Mouse (Mus musculus) stomach, embryonic 15.5 days (tissue): ENCODE measurements around the gene Mrpl1. TPM values are rescaled to one million over a fixed set of nuclear protein-coding genes. Genes with fewer than 3 reads are reported as not detected.

Experiments
- ATAC-seq: fragments of 200-750 bp; cut with Nextera tagmentation; 2 replicates; pipeline ENCODE4 v1.8.0; 2017; ENCODE audit warnings: low read depth, moderate number of reproducible peaks, moderate TSS enrichment; ENCODE audit not compliant: insufficient read depth, low FRiP score
- H3K27ac ChIP-seq: fragments of 300-500 bp; sonication (generic); 2 replicates; pipeline ENCODE4 v1.5.1; 2015; ENCODE audit warnings: mild to moderate bottlenecking, inconsistent platforms
- H3K27me3 ChIP-seq: fragments of 300-500 bp; sonication (generic); replicated peaks from 2 replicates; pipeline ENCODE4 v1.6.1; 2015; ENCODE audit warnings: inconsistent platforms
- H3K36me3 ChIP-seq: fragments of 300-500 bp; sonication (generic); 2 replicates; pipeline ENCODE4 v1.6.1; 2015; ENCODE audit warnings: inconsistent platforms
- H3K4me1 ChIP-seq: fragments of 300-500 bp; sonication (generic); 2 replicates; pipeline ENCODE4 v1.6.1; 2015; ENCODE audit warnings: inconsistent platforms
- H3K4me2 ChIP-seq: fragments of 300-500 bp; sonication (generic); 2 replicates; pipeline ENCODE4 v1.6.1; 2015; ENCODE audit warnings: mild to moderate bottlenecking, inconsistent platforms
- H3K4me3 ChIP-seq: fragments of 300-500 bp; sonication (generic); replicated peaks from 2 replicates; pipeline ENCODE4 v1.5.1; 2015; ENCODE audit warnings: inconsistent platforms
- H3K9ac ChIP-seq: fragments of 300-500 bp; sonication (generic); 2 replicates; pipeline ENCODE4 v1.6.1; 2015; ENCODE audit warnings: inconsistent platforms
- H3K9me3 ChIP-seq: fragments of 300-500 bp; sonication (generic); 2 replicates; pipeline ENCODE4 v1.6.1; 2016; ENCODE audit warnings: inconsistent platforms
- WGBS: fragments of 180-500 bp; shearing (Covaris S2); methylation state at CpG from one replicate; pipeline ENCODE4 v1.1.7; 2015; 5-methylcytosine and 5-hydroxymethylcytosine counted together
- polyA plus RNA-seq: library from polyadenylated mRNA; unstranded; fragments of >200 nt; fragmentation: Nextera tagmentation; extraction: Ambion mirVana; gene quantifications from 2 replicates; pipeline ENCODE4 v1.2.1, GENCODE M21; 2015

Gene Mrpl1
- 21.4 and 24.1 TPM in 2 replicates for polyA plus RNA-seq

DNA sequence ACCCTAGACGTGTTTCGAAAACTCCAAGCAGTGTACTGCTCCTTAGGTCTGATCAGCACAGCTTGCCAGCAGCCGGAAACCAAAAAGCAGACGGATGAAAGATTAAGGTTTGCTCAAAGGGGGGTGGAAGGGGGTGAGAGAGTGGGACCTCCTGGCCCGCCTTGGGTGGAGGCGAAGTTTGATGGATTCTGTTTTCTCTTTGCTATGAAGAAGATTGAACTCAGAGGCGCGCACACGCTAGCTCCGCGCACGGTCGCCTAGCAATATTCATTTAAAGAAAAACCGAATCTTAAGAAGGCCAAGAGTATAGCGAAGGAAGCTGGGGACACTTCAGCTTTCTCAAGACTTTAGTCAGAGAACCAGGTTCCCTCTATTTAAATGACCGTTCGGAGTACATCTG is at the start of gene Mrpl1:
Gene Mrpl1 (plus strand): TSS at position 35 of the 400 bp plus-strand sequence.
- Histone ChIP-seq H3K27ac (peak within 1 kb of the TSS; percentile 90), H3K4me3 (peak within 1 kb of the TSS; percentile 86), H3K9ac (peak within 1 kb of the TSS; percentile 51), H3K27me3 (no peaks in the 10 kb centered on the region), H3K36me3 (0 out of 2 replicates have a peak, but pooled peaks cover 4% of the 10 kb centered on the region), H3K9me3 (no peaks in the 10 kb centered on the region), H3K4me2 (peak within 1 kb of the TSS; percentile 64), H3K4me1 (peaks cover 7% of the 10 kb centered on the region)
- peak; percentile 65 for ATAC-seq
- WGBS: under 1% methylated on average over 17 of the region's 17 CpGs

DNA sequence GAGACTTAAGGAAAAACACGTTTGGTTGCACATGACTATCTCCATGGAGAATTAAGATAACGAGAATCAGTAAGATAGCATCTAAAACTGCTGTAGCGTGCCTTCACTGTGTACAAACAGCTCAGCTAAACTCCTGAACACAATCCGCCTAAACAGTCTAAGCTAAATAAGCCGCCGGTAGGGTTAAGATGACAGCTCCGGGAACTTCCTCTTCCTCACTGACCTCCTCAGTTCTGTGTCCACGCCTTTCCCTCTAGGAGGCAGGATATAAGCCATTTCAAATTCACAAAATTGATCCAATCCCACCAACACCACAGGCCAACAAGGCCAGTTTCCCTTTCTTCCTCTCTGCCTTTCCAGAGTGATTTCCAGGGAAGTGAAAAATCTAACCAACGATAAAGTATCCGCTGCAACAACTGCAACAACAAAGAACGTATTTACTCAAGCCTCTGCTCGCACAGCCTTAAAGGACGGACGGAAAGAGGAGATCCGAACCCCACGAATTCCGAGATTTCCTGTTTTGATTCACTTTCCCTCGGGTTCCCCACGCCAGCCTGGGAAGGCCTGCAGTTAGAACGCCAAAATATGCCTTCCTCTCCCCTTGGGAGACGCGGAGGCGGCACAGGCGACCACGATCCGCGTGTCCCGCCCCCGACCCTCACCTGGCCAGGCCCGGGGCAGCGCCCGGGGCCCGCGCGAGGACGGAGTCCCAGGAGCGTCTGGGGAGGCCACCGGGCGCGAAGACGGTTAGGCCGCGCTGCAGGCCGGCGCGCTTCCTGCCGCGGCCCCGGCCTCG is 48.6 kb upstream of the Mrpl1 start:
- Histone ChIP-seq H3K4me2 (peak overlapping the region; percentile 69), H3K27ac (peak overlapping the region; percentile 99), H3K4me3 (peak overlapping the region; percentile 78), H3K9ac (peak overlapping the region; percentile 99), H3K27me3 (no peaks in the 10 kb centered on the region), H3K36me3 (no peaks in the 10 kb centered on the region), H3K9me3 (no peaks in the 10 kb centered on the region), H3K4me1 (peaks cover 6% of the 10 kb centered on the region; the same call in 1 of the 2 replicates)
- under 1% methylated on average over 50 of the region's 50 CpGs for WGBS
- ATAC-seq: no peak

DNA sequence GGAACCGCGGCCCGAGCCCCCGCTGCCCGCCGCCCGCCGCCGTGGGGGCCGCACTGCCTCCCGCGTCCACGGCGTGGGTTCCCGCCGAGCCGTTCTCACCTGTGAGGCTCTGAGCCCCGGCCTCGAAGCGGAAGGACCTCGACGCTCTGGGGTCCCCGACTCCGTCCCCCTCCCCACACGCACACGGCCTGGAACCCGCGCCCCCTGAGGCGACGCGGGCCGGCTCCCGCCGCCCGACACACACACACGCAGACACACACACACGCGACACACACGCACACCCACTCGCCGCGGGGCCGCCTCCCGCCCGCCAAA is 48.1 kb upstream of the Mrpl1 start:
- WGBS: 1% methylated on average over 43 of the region's 45 CpGs
- H3K27ac ChIP-seq: peak overlapping the region; percentile 99
- no peaks in the 10 kb centered on the region for H3K9me3 ChIP-seq
- ATAC-seq: no peak
- H3K9ac ChIP-seq: peak overlapping the region; percentile 99
- H3K4me1 ChIP-seq: peaks cover 6% of the 10 kb centered on the region; the same call in 1 of the 2 replicates
- peak overlapping the region; percentile 69 for H3K4me2 ChIP-seq
- H3K4me3 ChIP-seq: peak overlapping the region; percentile 78
- no peaks in the 10 kb centered on the region for H3K36me3 ChIP-seq
- H3K27me3 ChIP-seq: no peaks in the 10 kb centered on the region

DNA sequence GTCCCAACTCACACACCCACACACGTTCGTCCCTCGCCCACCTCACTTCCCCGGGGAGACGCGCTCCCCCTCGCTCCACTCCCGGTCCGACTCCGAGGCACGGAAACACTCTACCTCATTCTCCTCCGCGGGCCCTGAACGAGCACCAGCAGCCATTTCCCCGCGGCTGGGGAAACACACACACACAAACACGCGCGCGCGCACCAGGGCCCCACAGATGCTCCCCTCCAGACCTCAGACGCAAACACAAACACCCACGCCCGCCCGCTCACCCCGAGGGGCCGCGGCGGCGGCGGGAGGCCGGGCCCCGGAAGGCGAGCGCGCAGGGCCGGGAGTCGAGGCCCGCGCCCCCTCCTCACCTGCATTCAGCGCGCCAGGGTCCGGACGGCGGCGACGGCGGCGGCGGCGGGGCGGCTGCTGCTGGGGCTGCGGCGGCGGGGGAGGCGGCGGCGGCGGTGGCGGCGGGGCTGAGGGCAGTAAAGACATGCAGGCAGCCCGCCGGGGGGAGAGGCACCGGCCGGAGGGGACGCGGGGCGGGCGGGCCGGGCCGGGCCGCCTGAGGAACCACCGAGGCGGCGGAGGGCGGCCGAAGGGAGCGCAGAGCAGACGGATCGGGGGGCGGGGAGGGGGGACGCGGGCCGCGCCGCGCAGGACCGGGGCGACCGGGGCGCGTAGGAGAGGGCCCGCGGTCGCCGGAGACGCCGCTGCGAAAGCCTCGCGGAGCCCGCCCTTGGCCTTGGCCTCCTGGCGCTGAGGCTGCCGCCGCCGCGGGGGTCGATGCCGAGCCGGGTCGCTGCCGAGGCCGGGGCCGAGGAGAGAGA is 47.5 kb upstream of the Mrpl1 start:
- H3K4me3 ChIP-seq: peak overlapping the region; percentile 78
- peak overlapping the region; percentile 69 for H3K4me2 ChIP-seq
- peak overlapping the region; percentile 99 for H3K9ac ChIP-seq
- H3K27ac ChIP-seq: peak overlapping the region; percentile 99
- H3K9me3 ChIP-seq: no peaks in the 10 kb centered on the region
- WGBS: under 1% methylated on average over 90 of the region's 114 CpGs
- peaks cover 6% of the 10 kb centered on the region; the same call in 1 of the 2 replicates for H3K4me1 ChIP-seq
- ATAC-seq: peak; percentile 34
- H3K36me3 ChIP-seq: no peaks in the 10 kb centered on the region
- H3K27me3 ChIP-seq: no peaks in the 10 kb centered on the region

DNA sequence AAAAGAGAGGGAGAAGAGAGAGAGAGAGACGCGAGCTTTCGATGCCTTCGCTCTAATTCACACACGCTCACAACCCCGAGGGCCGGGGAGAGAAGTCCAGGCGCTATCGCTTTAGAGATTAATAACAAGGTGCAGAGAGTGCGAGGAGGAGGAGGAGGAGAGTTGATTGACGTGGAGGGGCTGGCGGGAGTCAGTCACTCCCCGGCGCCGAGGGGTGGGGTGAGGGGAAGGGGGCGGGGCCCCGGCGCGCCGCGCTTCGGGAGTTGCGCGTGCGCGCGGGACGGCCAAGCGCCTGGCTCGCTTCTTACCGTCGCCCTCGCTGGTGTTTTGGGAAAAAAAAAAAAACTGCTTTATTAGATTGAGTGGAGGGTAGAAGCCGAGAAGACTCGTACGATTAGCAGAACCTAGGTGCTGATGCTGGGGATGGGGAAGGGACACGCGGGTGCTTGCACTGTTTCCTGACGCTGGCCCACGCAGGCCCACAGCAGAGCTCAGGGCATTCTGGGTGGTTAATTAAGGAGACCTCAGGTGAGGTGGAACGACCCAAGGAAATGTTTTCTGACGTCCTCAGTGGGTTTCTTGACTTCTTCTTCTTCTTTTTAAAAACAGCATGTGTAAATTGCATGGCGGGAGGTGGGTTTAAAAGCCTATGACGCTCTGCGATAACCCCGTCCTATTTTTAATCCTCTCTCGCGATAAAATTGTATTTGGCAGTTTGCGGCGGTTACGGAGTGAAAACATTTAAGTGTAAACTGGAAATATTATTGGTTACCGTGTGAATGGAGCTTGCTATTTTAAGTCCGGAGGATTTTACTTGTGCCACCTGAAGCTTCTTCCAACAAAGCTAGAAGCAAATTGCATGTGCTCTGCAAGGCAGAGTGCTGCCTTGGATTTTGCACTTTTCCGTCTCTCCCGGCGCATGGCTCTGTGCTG is 46.6 kb upstream of the Mrpl1 start:
- Histone ChIP-seq H3K36me3 (no peaks in the 10 kb centered on the region), H3K4me2 (peak overlapping the region; percentile 69), H3K9me3 (no peaks in the 10 kb centered on the region), H3K27ac (peak overlapping the region; percentile 99), H3K9ac (peak overlapping the region; percentile 99), H3K4me1 (peaks cover 6% of the 10 kb centered on the region; the same call in 1 of the 2 replicates), H3K27me3 (no peaks in the 10 kb centered on the region), H3K4me3 (peak overlapping the region; percentile 78)
- peak; percentile 93 for ATAC-seq
- WGBS: under 1% methylated on average over 54 of the region's 56 CpGs

DNA sequence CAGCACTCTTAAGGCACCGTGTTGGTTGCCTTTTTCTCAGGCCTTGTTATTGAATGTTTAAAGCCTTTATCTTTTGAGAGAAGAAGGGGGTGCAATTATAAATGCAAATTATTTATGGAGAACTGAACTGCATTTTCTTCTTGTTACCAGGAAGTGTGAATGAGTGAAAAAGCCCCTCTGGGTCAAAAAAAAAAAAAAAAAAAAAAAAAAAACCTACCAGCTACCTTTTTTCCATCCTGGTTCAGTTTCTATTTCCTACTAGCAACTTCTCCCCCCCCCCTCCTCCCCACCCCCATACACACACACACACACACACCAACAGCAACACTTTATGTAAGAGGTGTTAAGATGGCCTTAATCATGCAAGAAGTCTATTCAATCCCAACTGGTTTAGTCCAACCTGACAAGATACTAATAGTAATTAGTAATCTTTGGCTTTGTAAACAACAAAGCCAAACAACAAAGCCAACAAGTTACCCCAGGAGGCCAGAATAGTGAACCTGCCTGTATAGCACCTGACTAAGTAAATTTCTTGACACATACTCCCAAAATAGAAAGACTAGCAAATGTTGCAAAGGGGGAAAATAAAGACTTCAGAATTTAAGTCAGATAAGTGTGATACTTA is 45.8 kb upstream of the Mrpl1 start:
- Histone ChIP-seq H3K4me1 (peaks cover 6% of the 10 kb centered on the region; the same call in 1 of the 2 replicates), H3K27me3 (no peaks in the 10 kb centered on the region), H3K9ac (peak overlapping the region; percentile 44; the same call in 1 of the 2 replicates), H3K27ac (peak overlapping the region; percentile 99), H3K4me3 (peak overlapping the region; percentile 78), H3K4me2 (peak overlapping the region; percentile 66), H3K36me3 (no peaks in the 10 kb centered on the region), H3K9me3 (no peaks in the 10 kb centered on the region)
- WGBS: 0% methylated on average over 1 of the region's 1 CpGs
- no peak for ATAC-seq

DNA sequence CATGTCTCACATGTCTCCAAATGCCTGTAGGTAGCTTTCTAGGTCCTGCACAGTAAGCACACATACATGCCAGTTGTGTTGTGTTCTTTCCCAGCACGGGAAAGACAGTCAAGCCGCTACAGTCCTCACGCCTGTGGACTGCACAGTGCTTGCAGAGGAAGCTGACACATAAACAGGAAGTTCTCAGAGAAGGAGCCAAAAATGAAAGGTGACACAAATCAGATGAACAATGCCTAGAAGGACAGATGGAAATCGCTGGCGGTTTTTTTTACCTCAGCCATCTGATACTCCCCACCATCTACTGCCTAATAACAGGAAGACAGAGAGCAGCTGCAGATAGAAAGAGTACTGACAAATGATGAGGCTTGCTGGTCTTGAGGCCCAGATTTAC is 45.3 kb upstream of the Mrpl1 start, which contains the start of gene Cnot6l:
Gene Cnot6l (minus strand): TSS at position 151 of the 391 bp plus-strand sequence.
- peak within 1 kb of the TSS; percentile 66 for H3K4me2 ChIP-seq
- H3K36me3 ChIP-seq: no peaks in the 10 kb centered on the region
- no peaks in the 10 kb centered on the region for H3K27me3 ChIP-seq
- peaks cover 6% of the 10 kb centered on the region; the same call in 1 of the 2 replicates for H3K4me1 ChIP-seq
- H3K4me3 ChIP-seq: peak within 1 kb of the TSS; percentile 78
- 23% methylated on average over 5 of the region's 5 CpGs for WGBS
- H3K27ac ChIP-seq: peak within 1 kb of the TSS; percentile 99
- peak within 1 kb of the TSS; percentile 44; the same call in 1 of the 2 replicates for H3K9ac ChIP-seq
- no peak for ATAC-seq
- no peaks in the 10 kb centered on the region for H3K9me3 ChIP-seq

DNA sequence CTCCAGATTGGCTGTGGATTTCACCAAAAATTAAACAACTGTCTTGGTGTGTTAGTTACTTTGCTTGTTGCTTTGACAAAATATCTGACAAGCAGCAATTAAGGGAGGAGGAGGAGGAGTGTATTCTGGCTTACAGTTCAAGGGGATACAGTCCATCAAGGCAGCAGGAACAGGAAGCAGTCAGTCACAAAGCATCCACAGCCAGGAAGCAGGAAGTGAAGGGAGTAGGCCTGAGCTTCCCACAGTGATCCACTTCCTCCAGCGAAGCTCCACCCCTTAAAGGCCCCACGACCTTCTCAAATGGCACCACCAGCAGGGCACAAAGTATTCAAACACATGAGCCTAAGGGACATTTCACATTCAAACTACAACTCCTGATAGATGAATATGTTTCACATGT is 42.5 kb upstream of the Mrpl1 start:
- Histone ChIP-seq H3K4me2 (no peak overlapping the region), H3K27me3 (no peaks in the 10 kb centered on the region), H3K9ac (no peak overlapping the region), H3K9me3 (no peaks in the 10 kb centered on the region), H3K4me3 (no peak overlapping the region), H3K36me3 (no peaks in the 10 kb centered on the region), H3K4me1 (peaks cover 4% of the 10 kb centered on the region; the same call in 1 of the 2 replicates), H3K27ac (no peak overlapping the region)
- WGBS: 86% methylated on average over 2 of the region's 2 CpGs
- no peak for ATAC-seq

DNA sequence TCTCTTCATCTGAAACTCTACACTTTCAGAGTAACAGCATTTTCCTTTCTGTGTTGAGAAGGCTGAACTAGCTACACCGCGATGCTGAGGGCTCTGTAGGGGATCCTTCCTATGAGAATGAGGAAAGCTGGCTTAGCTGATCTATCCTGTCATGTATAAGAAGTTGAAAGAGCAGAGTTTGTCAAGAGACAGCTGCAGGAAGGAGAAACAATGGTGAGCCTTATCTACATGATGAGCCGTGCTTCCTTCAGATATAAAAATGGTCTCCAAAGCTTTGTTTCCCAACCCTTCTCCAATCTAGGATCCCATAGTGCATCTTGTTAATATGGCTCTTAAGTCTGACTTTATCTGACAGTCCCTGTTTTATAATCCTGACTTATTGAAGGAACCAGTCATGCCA is 38.9 kb upstream of the Mrpl1 start:
- ATAC-seq: no peak
- Histone ChIP-seq H3K4me3 (no peak overlapping the region), H3K36me3 (no peaks in the 10 kb centered on the region), H3K27ac (no peak overlapping the region), H3K4me1 (no peaks in the 10 kb centered on the region), H3K4me2 (no peak overlapping the region), H3K27me3 (no peaks in the 10 kb centered on the region), H3K9ac (no peak overlapping the region), H3K9me3 (no peaks in the 10 kb centered on the region)
- WGBS: 80% methylated on average over 3 of the region's 3 CpGs

DNA sequence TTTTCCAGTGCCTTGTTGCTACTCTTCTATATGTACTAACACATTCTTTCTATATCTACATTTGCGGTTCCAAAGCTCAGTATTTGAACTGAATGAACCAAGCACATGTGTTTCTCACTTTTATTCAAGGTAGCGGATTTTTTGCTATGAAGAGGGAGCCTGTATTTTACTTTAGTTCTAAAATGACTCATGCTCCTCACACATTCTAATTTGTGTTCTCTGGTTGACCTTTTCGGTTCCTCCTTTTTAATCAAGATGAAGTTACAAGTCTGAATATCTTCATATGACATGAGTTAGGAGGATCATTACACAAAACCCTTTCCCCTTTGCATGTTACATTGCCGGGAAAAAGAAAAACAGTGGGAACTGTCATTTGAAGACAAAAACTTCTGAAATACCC is 37.5 kb upstream of the Mrpl1 start:
- H3K4me2 ChIP-seq: no peak overlapping the region
- no peaks in the 10 kb centered on the region for H3K27me3 ChIP-seq
- no peak overlapping the region for H3K9ac ChIP-seq
- H3K27ac ChIP-seq: no peak overlapping the region
- no peak overlapping the region for H3K4me3 ChIP-seq
- no peaks in the 10 kb centered on the region for H3K36me3 ChIP-seq
- H3K9me3 ChIP-seq: no peaks in the 10 kb centered on the region
- no peaks in the 10 kb centered on the region for H3K4me1 ChIP-seq
- WGBS: 88% methylated on average over 4 of the region's 4 CpGs
- no peak for ATAC-seq

DNA sequence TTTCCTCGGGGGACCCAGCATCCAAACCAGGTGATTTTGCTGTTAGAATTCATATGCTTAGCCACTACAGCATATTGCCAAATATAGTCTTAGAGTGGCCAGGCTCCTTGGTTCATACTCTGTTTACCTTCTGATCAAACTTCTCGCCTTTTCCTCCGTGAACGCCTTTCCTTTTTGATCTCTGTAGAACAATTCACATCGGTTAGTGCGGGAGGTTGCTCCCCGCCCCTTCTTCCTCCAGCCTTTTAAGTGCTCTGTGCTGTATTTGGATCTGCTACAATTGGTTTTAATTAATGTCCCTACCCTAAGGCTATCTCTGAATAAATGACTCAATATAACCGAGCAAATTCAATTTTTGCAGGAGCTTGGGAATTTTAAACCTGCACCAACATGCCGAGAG is 33.2 kb upstream of the Mrpl1 start:
- Histone ChIP-seq H3K4me1 (no peaks in the 10 kb centered on the region), H3K27me3 (no peaks in the 10 kb centered on the region), H3K9me3 (no peaks in the 10 kb centered on the region), H3K27ac (no peak overlapping the region), H3K36me3 (no peaks in the 10 kb centered on the region), H3K9ac (no peak overlapping the region), H3K4me2 (no peak overlapping the region), H3K4me3 (no peak overlapping the region)
- 52% methylated on average over 9 of the region's 9 CpGs for WGBS
- ATAC-seq: no peak
